Mouse (Mus musculus): ENCODE measurements at regions not wholly inside any gene's neighbourhood (a gene's known extent, or its start where the extent isn't known, plus 50 kb on each side); places are given as distances from the start of the nearest gene placed in this dataset.

DNA sequence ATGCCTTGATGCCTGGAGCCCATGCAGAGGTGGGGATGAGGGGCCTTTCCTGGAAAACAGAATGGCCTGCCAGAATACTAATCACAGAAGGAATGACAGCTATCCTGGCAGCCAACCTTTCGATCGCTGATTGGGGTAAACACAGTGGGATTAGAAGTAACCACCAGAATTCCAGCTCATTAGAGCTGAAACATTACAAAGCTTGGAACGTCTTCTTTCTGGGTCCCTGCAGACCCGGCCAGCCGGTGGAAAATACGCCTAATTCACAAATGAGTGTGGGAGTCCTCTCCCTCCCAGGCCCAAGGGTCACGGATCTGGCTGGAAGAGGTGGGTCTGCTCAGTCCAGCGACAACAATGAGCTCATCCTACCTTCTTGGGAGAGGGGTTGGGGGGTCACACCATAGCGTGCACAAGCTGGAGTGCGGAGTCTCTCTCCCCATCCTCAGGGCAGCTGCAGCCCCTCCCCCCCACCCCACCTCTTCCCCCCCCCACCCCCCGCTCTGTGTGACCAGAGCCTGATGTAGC lies 297.8 kb upstream of the Rtl1 start:
- no peak for ATAC-seq (replicated peaks; ENCODE audit: insufficient number of reproducible peaks, low FRiP score, low TSS enrichment)
- H3K36me3 ChIP-seq (ENCODE audit: control insufficient read depth, insufficient read depth, low read length) = no peaks in the 10 kb centered on the region
- H3K27ac ChIP-seq (ENCODE audit: low read depth, low read length) = no peak overlapping the region
- H3K4me3 ChIP-seq (ENCODE audit: low read depth, low read length) = no peak overlapping the region
- H3K9ac ChIP-seq (ENCODE audit: low read depth, low read length) = no peak overlapping the region
- WGBS (ENCODE audit: insufficient replicate concordance) = 83% methylated on average over 11 of the region's 11 CpGs
- H3K4me1 ChIP-seq (ENCODE audit: control insufficient read depth, insufficient read depth, low read length) = no peaks in the 10 kb centered on the region
- H3K4me2 ChIP-seq = no peak overlapping the region
- H3K9me3 ChIP-seq (replicated peaks; ENCODE audit: control insufficient read depth, low read length) = no peaks in the 10 kb centered on the region
- H3K27me3 ChIP-seq (ENCODE audit: control insufficient read depth, insufficient read depth, low read length) = no peaks in the 10 kb centered on the region

DNA sequence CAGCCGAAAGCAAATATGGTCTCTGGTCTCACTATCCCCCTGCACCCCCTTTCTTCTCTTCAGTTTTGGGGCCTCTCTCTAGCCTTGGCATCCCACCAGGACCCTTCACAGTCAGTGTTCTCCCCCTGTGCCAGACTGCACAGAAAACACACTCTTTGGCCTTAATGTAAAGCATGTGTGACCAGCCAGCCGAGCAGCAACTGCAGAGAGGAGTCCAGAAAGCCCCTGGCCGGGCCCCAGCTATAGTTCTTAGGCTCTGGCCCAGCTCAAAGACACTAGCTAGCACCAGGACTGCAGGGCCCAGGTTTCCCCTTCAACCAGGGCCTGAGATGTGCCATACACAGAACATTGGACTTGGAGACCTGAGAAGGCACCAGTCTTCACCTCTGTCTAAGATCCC lies 299.3 kb upstream of the Rtl1 start:
- H3K4me3 ChIP-seq (ENCODE audit: low read depth, low read length) = no peak overlapping the region
- no peak for ATAC-seq (replicated peaks; ENCODE audit: insufficient number of reproducible peaks, low FRiP score, low TSS enrichment)
- H3K27ac ChIP-seq (ENCODE audit: low read depth, low read length) = no peak overlapping the region
- no peaks in the 10 kb centered on the region for H3K27me3 ChIP-seq (ENCODE audit: control insufficient read depth, insufficient read depth, low read length)
- H3K4me1 ChIP-seq (ENCODE audit: control insufficient read depth, insufficient read depth, low read length) = no peaks in the 10 kb centered on the region
- WGBS (ENCODE audit: insufficient replicate concordance) = 78% methylated on average over 3 of the region's 3 CpGs
- H3K9ac ChIP-seq (ENCODE audit: low read depth, low read length) = no peak overlapping the region
- no peak overlapping the region for H3K4me2 ChIP-seq
- H3K36me3 ChIP-seq (ENCODE audit: control insufficient read depth, insufficient read depth, low read length) = no peaks in the 10 kb centered on the region
- H3K9me3 ChIP-seq (replicated peaks; ENCODE audit: control insufficient read depth, low read length) = no peaks in the 10 kb centered on the region

DNA sequence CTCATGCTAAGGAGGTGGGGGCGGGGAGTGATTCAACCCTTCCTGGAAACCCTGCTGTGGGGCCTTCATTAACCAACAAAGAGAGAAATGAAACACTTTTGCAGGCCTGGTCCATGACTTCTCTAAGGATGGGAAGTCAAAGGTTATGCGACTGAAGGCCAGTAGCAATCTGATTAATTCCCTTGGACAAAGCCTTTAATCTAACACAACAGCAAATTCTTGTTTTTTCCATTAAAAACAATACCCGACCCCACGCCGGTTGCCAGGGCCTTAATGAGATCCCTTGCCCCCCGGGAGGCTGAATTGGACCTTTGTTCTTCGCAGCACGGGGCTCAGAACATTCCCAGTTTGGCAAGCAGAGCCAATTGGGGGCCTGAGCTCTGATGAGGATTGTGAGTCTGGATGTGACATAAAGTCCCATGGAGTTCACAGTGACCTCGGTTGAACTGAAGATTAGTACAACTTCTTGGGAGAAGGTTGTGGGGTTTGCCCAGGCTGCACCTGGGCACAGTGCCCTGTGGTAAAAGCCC lies 310.9 kb upstream of the Rtl1 start:
- no peaks in the 10 kb centered on the region for H3K36me3 ChIP-seq (ENCODE audit: control insufficient read depth, insufficient read depth, low read length)
- no peak for ATAC-seq (replicated peaks; ENCODE audit: insufficient number of reproducible peaks, low FRiP score, low TSS enrichment)
- H3K4me1 ChIP-seq (ENCODE audit: control insufficient read depth, insufficient read depth, low read length) = no peaks in the 10 kb centered on the region
- WGBS (ENCODE audit: insufficient replicate concordance) = 60% methylated on average over 9 of the region's 9 CpGs
- no peak overlapping the region for H3K4me3 ChIP-seq (ENCODE audit: low read depth, low read length)
- H3K27me3 ChIP-seq (ENCODE audit: control insufficient read depth, insufficient read depth, low read length) = no peaks in the 10 kb centered on the region
- H3K9me3 ChIP-seq (replicated peaks; ENCODE audit: control insufficient read depth, low read length) = no peaks in the 10 kb centered on the region
- no peak overlapping the region for H3K4me2 ChIP-seq
- no peak overlapping the region for H3K27ac ChIP-seq (ENCODE audit: low read depth, low read length)
- H3K9ac ChIP-seq (ENCODE audit: low read depth, low read length) = no peak overlapping the region

DNA sequence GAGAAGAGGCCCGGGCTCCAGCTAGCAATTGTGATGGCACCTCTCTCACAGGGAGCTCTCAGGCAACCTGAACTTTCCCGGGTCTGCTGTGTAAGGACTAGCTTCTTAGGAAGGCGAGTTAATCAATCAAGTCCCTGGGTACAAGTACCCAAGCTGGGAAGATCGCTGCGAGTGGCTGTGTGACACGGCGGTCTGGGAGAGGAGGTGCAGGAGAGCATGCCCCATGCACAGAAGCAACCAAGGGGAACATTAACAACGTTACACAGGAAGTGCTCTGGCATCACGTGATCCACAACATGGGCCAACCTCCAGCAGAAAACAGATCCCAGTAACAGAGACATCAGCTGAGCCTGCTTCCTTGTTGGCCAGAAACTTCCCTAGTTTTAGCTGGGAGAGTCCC lies 311.4 kb upstream of the Rtl1 start:
- no peaks in the 10 kb centered on the region for H3K27me3 ChIP-seq (ENCODE audit: control insufficient read depth, insufficient read depth, low read length)
- H3K27ac ChIP-seq (ENCODE audit: low read depth, low read length) = no peak overlapping the region
- H3K4me2 ChIP-seq = no peak overlapping the region
- no peak overlapping the region for H3K4me3 ChIP-seq (ENCODE audit: low read depth, low read length)
- ATAC-seq (replicated peaks; ENCODE audit: insufficient number of reproducible peaks, low FRiP score, low TSS enrichment) = no peak
- no peaks in the 10 kb centered on the region for H3K36me3 ChIP-seq (ENCODE audit: control insufficient read depth, insufficient read depth, low read length)
- H3K9me3 ChIP-seq (replicated peaks; ENCODE audit: control insufficient read depth, low read length) = no peaks in the 10 kb centered on the region
- WGBS (ENCODE audit: insufficient replicate concordance) = 71% methylated on average over 9 of the region's 9 CpGs
- H3K9ac ChIP-seq (ENCODE audit: low read depth, low read length) = no peak overlapping the region
- H3K4me1 ChIP-seq (ENCODE audit: control insufficient read depth, insufficient read depth, low read length) = no peaks in the 10 kb centered on the region

DNA sequence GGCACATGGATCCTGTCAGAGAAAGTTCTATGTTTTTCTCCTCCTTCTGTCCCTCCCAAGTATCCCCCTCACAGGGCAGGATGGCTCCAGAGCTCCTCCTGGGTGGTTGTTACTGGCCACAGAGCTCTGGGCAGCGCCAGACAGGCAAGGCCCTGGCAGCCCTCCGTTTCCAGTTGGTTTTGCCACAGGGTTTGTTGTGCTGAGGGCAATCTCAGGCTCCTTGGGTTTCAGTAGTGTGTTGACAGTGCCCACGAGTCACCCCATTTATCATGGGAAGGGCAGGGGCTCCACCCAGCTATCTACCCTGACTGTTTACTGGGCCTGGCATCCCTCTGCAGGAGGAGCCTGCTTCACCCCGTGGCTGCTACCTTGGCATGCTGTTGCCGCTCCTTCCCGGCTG lies 317.6 kb upstream of the Rtl1 start:
- no peak overlapping the region for H3K4me3 ChIP-seq (ENCODE audit: low read depth, low read length)
- H3K9ac ChIP-seq (ENCODE audit: low read depth, low read length) = no peak overlapping the region
- no peaks in the 10 kb centered on the region for H3K4me1 ChIP-seq (ENCODE audit: control insufficient read depth, insufficient read depth, low read length)
- WGBS (ENCODE audit: insufficient replicate concordance) = 77% methylated on average over 6 of the region's 6 CpGs
- no peaks in the 10 kb centered on the region for H3K9me3 ChIP-seq (replicated peaks; ENCODE audit: control insufficient read depth, low read length)
- no peaks in the 10 kb centered on the region for H3K27me3 ChIP-seq (ENCODE audit: control insufficient read depth, insufficient read depth, low read length)
- H3K27ac ChIP-seq (ENCODE audit: low read depth, low read length) = no peak overlapping the region
- ATAC-seq (replicated peaks; ENCODE audit: insufficient number of reproducible peaks, low FRiP score, low TSS enrichment) = no peak
- no peaks in the 10 kb centered on the region for H3K36me3 ChIP-seq (ENCODE audit: control insufficient read depth, insufficient read depth, low read length)
- no peak overlapping the region for H3K4me2 ChIP-seq

DNA sequence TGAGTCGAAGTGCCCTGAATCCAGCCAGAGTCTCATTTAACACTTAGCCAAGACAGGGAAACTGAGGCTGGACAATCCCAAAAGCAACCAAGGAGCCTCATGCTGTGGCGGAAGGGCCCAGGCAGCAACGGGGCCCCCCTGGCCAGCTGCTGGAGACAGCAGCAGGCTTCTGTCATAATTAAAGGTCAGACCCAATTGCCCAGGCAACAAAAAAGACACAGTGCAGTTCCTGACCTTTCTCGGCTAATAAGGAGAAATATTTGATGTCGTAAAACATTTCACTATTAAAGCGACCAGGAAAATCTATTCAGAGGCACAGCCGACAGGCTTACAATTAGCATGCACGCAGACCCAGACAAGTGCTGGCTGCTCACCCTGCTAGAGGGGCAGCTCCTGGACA lies 318.8 kb upstream of the Rtl1 start:
- 77% methylated on average over 8 of the region's 8 CpGs for WGBS (ENCODE audit: insufficient replicate concordance)
- ATAC-seq (replicated peaks; ENCODE audit: insufficient number of reproducible peaks, low FRiP score, low TSS enrichment) = no peak
- Histone ChIP-seq H3K4me1 (ENCODE audit: control insufficient read depth, insufficient read depth, low read length) (no peaks in the 10 kb centered on the region), H3K27me3 (ENCODE audit: control insufficient read depth, insufficient read depth, low read length) (no peaks in the 10 kb centered on the region), H3K36me3 (ENCODE audit: control insufficient read depth, insufficient read depth, low read length) (no peaks in the 10 kb centered on the region), H3K4me2 (no peak overlapping the region), H3K9ac (ENCODE audit: low read depth, low read length) (no peak overlapping the region), H3K4me3 (ENCODE audit: low read depth, low read length) (no peak overlapping the region), H3K27ac (ENCODE audit: low read depth, low read length) (no peak overlapping the region), H3K9me3 (replicated peaks; ENCODE audit: control insufficient read depth, low read length) (no peaks in the 10 kb centered on the region)

DNA sequence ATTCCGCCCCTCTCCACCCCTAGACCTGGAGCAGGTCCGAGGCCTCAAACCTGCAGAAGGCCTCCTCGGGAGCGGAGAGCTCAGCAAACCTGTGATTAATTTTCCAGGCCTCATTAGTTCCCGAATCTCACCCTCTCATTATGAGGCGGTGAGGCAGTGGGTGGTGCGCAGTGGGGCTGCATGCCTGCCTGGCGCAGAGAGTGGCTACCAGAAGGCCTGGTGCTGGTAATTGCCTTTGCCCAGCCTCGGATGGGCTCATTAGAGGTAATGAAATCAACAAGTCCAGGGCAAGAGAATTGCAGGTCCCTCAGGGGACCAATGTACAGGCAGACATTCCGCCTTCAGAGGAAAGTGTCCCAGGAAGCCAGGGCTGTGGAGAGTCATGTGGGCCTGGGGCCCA lies 322.0 kb upstream of the Rtl1 start:
- no peak overlapping the region for H3K9ac ChIP-seq (ENCODE audit: low read depth, low read length)
- no peak overlapping the region for H3K4me3 ChIP-seq (ENCODE audit: low read depth, low read length)
- H3K27me3 ChIP-seq (ENCODE audit: control insufficient read depth, insufficient read depth, low read length) = no peaks in the 10 kb centered on the region
- no peak for ATAC-seq (replicated peaks; ENCODE audit: insufficient number of reproducible peaks, low FRiP score, low TSS enrichment)
- 83% methylated on average over 10 of the region's 10 CpGs for WGBS (ENCODE audit: insufficient replicate concordance)
- H3K36me3 ChIP-seq (ENCODE audit: control insufficient read depth, insufficient read depth, low read length) = no peaks in the 10 kb centered on the region
- no peaks in the 10 kb centered on the region for H3K9me3 ChIP-seq (replicated peaks; ENCODE audit: control insufficient read depth, low read length)
- no peak overlapping the region for H3K4me2 ChIP-seq
- H3K4me1 ChIP-seq (ENCODE audit: control insufficient read depth, insufficient read depth, low read length) = no peaks in the 10 kb centered on the region
- H3K27ac ChIP-seq (ENCODE audit: low read depth, low read length) = no peak overlapping the region

DNA sequence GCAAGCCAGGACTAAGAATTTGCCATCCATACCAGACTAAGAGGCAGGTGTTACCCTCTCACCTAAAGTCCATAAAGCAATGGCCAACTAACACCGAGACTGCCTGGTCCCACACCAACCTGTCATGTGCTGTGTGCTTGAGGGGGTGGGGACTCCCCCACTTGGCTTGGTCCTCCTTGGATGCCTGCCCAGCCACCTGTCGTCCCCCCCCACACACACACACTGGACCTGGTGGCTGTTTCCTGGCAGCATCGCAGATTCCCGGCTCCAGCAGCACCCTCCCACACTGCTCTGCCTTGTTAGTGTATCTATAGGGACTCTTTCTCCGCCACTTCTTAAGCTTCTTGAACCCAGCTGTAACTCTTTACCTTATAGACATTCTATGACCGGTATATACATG lies 325.7 kb upstream of the Rtl1 start:
- Histone ChIP-seq H3K4me3 (ENCODE audit: low read depth, low read length) (no peak overlapping the region), H3K4me2 (no peak overlapping the region), H3K4me1 (ENCODE audit: control insufficient read depth, insufficient read depth, low read length) (no peaks in the 10 kb centered on the region), H3K36me3 (ENCODE audit: control insufficient read depth, insufficient read depth, low read length) (no peaks in the 10 kb centered on the region), H3K27ac (ENCODE audit: low read depth, low read length) (no peak overlapping the region), H3K9me3 (replicated peaks; ENCODE audit: control insufficient read depth, low read length) (no peaks in the 10 kb centered on the region), H3K27me3 (ENCODE audit: control insufficient read depth, insufficient read depth, low read length) (peaks cover 3% of the 10 kb centered on the region; the same call in 1 of the 2 replicates), H3K9ac (ENCODE audit: low read depth, low read length) (no peak overlapping the region)
- ATAC-seq (replicated peaks; ENCODE audit: insufficient number of reproducible peaks, low FRiP score, low TSS enrichment) = no peak
- 72% methylated on average over 6 of the region's 6 CpGs for WGBS (ENCODE audit: insufficient replicate concordance)

DNA sequence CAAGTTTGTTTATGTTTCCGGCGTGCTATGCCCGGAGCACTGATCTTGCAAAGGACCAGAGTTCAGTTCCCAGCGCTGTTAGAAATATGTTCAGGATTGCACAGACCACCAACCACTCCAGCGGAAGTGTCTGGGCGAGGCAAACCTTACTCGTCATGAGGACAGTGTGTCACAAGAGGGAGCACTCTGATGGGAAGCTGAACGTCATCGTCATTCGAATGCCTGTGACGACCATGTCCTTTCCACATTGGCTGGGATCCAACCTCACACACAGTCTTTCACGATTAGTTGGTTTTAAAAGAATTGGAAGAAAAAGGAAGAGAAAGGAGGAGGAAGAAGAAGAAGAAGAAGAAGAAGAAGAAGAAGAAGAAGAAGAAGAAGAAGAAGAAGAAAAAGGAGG lies 326.5 kb upstream of the Rtl1 start:
- no peak for ATAC-seq (replicated peaks; ENCODE audit: insufficient number of reproducible peaks, low FRiP score, low TSS enrichment)
- no peaks in the 10 kb centered on the region for H3K36me3 ChIP-seq (ENCODE audit: control insufficient read depth, insufficient read depth, low read length)
- no peaks in the 10 kb centered on the region for H3K4me1 ChIP-seq (ENCODE audit: control insufficient read depth, insufficient read depth, low read length)
- H3K9me3 ChIP-seq (replicated peaks; ENCODE audit: control insufficient read depth, low read length) = no peaks in the 10 kb centered on the region
- H3K4me3 ChIP-seq (ENCODE audit: low read depth, low read length) = no peak overlapping the region
- no peak overlapping the region for H3K27ac ChIP-seq (ENCODE audit: low read depth, low read length)
- 54% methylated on average over 12 of the region's 12 CpGs for WGBS (ENCODE audit: insufficient replicate concordance)
- H3K27me3 ChIP-seq (ENCODE audit: control insufficient read depth, insufficient read depth, low read length) = peaks cover 3% of the 10 kb centered on the region; the same call in 1 of the 2 replicates
- H3K4me2 ChIP-seq = no peak overlapping the region
- H3K9ac ChIP-seq (ENCODE audit: low read depth, low read length) = no peak overlapping the region
